Mouse (Mus musculus) urinary bladder, postnatal 4 days (tissue): ENCODE measurements around the gene Sytl3.

Experiments
- DNase-seq, 2 experiments: peaks; one replicate each; pipeline ENCODE4 v3.0.0; 2021 to 2022; ENCODE audit warnings: low spot score in 2 of 2

Gene Sytl3

DNA sequence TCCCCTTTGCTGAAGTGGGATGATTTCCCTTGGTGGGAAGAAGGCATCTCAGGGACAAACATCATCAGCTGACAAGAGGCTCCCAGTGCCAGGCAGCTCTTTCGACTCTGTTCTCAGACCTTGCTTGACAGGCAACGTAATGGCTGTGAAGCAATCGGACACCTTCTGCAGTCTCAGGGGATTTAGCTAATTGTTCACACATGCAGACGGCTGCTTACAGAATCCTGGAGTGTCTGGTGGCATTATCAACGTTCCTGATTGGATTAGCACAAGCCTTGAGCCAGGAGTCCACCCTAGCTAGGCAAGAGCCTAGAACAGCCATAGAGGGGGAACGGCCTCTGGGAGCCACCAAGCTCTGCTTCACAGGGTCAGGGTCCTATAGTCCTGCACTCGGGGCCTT lies 93.5 kb downstream of the Sytl3 start:
- no peak for DNase-seq

DNA sequence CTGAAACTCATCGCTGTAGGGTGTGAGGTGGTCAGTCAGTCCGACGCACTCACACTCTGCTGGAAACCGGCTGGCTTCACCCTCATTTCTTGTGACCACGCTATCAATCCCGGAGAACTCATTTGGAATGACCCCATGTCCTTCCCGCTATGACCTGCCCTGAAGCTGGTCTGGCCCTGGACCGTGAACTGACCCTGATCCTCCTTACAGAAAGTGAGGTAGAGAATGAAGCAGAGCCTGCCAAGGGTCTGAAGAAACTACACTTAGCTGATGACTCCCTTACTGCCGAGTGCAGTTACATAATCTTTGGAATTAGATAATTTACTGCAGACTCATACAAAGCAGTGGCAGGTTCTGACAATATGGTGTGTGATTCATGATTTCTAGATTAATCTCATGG lies 96.3 kb downstream of the Sytl3 start:
- no peak for DNase-seq

DNA sequence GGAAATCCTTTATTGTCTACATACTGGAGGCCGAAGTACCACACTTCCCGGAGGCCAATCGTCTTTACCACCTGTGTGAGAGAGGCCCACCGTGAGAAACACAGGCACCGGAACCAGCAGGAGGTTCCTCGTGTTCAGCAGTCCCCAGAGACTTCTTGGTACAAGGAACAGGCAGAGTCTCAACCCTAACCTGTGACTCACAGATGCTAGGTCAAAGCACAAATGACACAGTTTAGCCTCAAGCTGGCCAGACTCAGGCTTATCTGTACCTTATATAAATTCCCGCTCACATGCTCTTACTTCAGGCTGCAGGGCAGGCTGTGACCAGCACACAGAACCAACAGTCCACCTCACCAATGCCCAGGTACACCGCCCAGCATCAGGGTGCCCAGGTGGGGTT lies 97.0 kb downstream of the Sytl3 start:
- no peak for DNase-seq

DNA sequence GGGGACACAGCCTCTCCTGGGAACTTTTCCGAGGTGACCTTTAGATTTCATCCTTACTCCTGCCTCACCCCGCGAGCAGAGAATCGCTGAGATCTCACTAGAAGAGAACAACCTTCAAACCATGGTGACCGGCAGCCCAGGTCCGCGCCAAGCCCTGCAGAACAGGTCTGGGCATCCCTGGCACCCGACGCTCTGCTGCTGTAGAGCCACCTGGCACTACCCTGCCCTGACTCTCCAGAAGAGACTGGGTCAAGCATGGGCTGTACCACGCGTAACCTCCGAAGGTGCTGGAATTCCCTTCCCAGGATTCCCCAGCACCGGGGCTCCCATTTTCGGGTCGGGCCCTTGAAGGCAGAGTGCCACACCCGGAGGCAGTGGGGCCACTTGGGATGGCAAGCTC lies 99.0 kb downstream of the Sytl3 start:
- DNase-seq: no peak

DNA sequence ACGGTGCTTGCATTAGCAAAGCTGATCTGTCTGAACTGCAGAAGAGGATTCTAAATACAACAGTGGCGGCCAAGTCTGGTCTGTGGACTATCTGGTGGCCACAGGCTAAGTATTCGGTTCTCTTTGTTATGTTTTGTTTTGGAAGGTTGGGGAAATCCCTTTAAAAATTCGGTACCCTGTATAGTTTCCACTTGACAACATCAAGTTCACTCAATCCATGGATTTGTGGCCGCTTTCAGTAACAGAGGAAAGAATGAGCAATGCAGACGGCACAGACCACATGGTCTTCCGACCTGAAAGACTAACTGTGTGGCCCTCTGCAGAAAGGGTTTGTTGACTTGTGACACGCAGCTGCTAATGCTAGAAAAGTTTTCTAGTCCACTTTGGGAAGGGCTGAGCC lies 100.0 kb downstream of the Sytl3 start:
- DNase-seq: no peak

DNA sequence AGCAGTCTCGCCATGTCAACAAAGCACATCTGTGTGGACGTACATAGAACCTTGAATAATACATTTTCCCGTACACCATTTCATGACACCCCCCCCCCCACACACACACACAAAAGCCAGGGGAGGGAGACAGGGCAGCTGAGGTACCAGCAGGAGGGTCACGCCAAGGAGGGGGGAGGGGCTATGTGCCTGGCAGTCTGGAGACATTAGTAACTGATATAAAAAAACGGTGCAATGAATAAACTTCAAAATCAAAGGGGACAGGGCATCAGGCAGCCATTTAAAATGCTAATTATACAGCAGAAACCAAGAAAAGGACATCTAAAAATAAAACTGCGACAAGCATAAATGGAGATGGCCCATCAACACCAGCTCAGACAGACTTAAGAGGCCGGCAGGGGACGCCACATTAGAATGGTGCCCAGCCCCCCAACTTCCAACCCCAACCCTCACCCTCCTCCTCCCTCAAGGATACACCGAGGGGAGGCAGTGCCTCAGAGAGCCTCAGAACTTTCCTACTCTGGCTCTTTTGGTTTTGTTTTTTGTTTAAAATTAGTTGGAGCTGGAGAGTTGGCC lies 100.9 kb downstream of the Sytl3 start:
- DNase-seq: no peak

DNA sequence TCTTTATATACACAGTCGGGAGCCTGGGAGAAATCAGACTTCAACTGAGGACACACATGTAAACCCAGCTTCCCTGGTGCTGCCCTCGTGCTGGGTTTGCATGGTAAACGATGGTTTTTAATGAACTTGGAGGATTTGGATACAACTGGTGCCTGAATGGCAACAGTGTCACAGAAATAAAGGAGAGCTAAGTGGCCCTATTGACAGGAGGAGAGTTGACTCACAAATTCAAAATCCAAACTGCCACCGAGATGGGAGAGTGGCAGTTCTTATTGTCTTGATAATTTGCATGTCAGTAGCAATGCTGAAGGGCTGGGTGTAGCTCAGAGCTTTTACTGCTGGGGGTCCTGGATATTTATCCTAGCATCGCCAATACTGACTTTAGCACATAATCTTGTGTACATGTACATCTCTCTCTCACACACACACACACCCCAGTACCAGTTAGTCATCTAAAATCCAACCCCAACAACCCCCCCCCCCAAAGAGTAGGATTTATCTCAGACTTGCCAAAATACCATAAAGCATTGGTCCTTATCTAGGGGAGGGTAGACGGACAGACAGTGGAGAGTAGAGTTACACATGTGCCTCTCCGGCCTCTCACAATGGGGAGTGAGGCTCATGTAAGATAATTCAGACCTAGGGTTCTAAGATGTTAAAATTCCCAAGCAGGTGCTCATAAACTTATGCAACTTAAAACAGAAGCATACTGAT lies 104.8 kb downstream of the Sytl3 start:
- no peak for DNase-seq

DNA sequence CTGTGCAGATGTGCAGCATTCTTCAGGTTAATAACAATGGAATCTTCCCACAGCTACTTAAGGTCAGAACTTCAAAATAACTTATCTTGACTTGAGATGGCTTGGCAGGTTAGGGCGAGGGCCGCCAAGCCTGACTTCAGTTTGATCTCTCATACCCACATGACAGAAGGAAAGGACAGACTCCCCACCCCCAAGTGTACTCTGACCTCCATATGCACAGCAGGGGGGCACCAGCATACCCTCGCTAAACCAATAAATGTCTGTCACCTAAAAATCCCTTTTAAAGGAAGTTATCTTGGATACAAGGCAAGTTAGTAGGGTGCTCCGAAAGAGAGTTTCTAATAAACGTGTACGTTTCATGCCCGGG lies 105.3 kb downstream of the Sytl3 start:
- DNase-seq: no peak

DNA sequence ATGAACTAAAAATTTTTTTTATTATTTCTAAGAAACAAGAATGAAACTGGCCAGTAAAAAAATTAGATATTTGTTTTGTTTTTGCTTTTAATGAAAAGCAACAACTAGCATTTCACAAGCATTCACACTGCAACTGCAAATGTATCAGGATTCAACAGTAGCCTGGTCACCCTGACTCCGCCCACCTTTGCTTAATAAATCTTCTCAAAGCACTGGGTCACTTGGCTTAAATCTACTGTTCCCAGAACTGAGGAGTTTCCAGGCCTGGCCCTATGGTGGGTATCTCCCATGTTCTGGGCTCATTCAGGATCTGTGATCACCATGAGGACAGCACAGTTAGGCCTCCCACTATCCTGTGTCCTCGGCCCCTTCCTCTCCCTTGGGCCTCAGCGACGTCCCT lies 105.8 kb downstream of the Sytl3 start:
- DNase-seq: no peak

DNA sequence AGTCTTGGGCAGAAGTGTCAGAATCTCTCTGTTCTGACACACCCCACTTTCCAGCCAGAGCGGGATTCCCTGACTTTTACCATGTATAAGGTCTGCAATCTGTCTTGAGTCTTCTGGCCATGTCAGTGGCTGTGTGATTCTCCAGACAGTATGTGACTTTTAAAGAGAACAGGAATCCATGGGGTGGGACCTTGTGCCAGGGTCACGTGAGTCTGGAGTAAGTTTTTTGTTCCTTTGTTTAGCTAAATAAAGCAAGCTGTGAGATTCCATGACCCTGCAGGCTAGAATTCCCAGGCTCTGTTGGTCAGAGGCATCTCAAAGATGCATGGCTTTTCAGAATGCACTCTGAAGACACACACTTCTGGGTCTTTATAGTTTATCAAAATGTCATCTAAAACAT lies 107.0 kb downstream of the Sytl3 start:
- no peak for DNase-seq

DNA sequence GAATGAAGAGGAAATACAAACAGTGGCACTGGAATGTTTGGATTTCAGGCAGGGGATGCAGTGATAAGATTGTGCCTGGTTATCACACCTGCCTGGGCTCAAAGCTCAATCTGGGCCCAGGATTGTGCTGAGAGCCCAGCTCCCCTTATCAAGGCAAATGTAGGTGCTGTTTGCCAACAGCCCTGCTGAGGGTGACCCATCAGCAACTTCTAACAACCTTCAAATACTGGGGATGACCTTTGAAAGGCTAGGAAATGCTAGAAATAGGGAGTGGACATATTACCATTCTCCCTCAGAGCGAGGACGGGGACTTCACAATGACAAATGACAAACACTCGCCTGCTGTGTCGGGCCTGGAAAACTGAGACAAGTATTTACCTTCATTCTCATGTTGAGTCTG lies 107.9 kb downstream of the Sytl3 start:
- no peak for DNase-seq

DNA sequence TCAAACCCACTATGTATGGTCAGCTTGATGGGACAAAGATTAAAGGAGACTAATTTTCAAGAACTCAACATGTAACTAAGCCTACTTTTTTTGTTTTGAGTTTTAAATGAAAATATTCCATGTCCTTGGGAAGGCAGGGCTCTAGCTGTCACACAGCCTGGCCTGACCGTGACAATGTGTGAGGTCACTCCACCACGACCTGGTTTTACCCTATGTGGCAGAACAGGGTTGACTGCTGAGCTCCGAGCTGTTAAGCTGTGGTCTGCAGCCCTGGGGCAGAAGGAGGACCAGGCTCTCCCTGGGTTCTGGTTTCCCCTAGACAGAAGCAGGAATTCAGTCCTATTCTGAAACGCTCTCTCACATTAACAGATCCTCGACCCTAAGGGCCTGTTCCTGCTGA lies 108.9 kb downstream of the Sytl3 start:
- DNase-seq: no peak

DNA sequence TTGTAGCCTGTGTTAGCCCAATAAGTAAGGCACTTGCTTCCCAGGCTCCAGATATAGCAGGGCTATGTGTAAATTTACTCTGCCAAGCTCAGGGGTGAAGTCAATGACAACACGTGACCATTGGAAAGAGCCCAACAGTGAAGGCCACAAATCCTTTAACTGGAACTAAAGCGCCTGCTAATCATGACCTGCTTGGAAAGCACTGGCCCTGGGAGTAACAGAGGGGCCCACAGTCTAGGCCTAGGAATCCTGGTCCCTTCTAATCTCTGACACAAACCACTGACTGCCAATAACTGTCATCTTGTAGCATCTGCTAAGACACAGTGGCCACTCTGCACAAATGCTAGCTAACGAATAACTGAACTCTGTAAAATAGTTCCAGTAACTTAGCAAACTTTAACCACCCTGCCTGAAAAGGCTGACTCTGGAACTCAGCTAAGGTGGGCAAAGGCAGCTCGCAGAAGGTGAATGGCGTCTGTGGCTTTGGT lies 109.5 kb downstream of the Sytl3 start:
- DNase-seq: no peak

DNA sequence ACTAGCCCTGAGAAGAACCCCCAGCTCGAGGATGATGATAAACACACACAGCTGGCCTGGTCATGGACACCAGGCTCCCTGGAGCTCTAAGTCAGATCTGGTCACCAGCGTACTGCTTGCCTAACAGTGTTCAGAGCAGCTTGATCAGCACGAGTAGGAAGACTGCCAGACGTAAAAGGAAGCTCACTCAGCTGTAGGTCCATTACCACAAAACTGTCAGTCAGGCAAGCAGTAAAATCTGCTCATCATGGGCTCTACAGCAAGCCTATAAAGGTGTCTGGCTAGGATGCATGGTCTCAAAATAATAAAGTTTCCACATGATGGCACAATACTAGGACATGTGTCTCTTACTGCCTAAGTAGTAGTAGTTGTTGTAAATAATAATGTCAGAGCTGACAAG lies 110.7 kb downstream of the Sytl3 start:
- DNase-seq: no peak

DNA sequence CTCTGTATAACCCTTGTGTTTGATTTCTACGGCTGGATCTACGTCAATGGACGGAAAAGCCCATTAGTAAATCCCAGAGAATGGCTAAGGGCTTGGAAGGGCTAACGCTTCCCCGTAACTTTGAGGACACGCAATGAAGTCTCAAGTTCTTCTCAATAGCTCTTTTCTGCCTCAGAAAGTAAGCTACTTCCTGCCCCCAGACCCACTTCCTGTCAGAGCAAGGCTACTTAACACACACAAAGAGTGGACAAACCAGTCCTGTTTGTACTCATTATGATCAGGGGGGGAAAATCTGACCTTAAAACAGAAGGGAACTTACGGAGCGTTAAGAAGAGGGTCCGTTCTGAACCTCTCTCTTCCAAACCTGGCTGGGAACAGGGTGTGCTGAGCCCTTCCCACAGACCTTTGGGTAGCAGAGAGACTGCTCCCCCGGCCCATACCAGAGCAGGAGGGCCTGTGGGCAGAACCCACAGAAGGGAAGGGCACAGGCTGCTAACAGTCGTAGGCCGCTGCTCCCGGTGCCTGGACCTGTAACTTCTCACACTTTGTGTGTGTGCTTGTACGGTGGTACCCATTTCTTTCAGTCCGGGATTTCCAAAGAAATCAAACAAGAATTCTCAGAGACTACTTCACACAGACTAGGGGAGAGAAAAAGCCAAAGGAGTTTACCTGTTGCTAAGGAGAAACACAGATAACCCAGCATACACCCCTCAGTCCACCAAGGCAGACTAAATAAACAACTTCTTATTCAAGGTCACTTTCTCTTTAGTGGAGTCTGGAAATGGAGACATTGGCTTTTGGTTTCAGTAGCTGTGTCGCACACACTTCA lies 113.0 kb downstream of the Sytl3 start:
- DNase-seq: no peak

DNA sequence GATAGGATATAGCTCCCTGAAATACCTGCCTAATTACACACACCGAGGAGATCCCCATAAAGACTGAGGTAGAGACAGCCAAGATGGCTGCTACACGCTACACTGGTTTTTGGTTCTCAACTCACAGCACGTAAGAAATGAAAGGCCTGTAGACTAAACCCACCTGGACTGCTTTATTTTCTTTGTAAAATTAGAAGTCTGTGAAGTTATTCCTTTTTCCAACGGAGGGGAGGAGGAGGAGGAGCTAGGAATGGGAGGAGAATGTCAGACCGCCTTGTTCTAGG lies 113.5 kb downstream of the Sytl3 start:
- no peak for DNase-seq

DNA sequence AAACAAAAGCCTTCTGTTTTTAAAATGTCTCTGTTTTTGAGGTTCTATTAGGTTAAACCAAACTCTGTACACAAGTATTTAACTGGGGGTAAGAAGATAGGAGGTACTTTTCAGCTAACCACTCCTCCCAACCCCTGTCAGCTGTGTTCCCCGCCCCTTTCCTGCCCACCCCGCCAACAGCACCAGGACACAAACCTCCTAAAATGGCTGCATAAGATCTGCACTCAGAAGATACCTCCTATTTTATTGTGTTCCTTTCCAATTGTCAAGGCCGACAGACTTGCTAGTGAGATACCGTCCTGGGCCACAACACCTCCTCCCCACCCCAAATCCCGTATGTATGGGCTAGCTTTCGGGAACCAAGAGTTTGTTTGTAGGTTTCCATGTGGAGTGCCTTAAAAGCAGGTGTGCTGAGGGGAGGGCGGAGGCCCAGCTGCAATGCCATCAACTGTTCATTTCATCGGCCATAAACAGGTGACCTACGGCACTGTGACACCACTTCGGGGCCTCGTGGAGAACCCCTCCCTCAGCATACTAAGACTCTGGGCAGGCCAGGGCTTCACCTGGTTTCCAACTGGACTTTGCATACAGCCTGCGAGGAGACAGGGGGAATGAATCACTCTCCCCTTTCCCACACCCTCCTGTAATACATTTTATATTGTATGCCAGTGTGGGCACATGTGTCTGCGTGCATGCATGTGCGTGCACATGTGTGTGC lies 114.5 kb downstream of the Sytl3 start:
- DNase-seq: no peak

DNA sequence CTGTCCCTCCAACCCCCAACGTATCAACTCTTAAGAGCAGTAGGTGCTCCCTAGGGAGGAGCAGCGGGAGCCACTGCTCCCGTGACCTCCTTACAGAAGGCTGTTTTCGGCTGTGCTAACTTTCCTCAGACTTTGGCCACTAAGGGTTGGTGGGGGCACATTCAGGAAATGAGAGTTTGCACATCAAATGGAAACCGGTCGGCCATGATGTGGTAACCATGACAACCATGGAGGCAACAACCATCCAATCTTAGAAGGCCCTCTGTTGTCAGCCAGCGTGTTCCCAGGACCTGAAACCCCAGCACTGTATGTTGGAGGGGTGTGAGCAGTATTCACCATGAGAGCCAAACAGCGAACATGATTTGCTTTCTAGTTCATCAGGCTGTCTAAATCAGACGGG lies 116.3 kb downstream of the Sytl3 start:
- DNase-seq: no peak

DNA sequence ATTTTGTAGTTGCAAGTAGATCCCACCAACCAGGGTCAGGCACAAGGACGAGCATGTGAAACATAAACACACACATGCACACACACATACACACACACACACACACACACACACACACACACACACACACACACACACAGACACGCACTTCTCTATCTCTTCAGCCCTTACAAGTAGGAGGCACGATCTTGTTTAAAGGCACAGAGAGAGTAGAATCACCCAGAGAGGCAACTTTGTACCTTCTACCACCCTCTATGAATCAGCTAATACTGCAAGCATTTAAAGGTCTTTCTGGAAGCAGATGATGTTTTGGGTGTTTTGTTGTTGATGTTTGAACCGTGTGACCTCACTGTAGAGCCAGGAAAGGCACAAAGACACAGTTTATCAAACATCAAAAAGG lies 116.8 kb downstream of the Sytl3 start:
- DNase-seq: no peak

DNA sequence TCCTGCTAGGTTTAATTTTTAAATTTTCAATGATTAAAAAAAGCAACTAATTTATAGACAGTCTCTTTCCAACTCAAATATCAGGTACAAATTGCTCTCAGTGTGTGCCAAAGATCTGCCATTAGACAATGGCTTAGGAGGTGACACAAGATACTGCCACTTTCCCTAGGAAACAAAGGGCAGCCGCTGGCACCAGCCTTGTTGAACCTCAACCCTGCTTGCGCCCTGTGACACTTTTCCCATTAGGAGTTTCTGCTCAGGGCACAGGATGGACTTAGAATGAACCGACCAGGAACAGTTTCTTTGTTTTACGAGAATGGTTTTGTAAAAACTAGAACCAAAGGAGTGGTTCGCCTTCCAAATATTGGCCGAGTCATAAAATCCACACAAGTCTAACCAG lies 117.2 kb downstream of the Sytl3 start:
- no peak for DNase-seq

DNA sequence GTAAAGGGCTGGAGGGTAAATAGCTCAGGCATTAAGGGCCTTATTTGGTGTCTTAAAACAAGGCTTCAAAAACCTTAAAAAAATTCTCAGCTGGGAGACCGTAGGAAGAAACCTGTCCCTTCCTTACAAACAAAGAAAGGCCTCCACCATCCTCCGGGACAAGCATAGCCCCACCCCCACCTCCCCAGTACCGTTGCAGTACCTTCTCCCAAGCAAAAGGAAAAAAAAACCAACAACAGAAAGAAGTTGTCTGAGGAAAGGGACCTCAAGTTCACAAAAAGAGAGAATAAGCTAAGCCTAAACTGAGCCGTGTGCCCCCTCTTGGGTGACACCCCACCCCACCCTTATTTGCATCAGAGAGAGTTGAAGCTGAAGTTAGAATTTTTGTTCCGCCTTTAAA lies 117.7 kb downstream of the Sytl3 start:
- DNase-seq: no peak

DNA sequence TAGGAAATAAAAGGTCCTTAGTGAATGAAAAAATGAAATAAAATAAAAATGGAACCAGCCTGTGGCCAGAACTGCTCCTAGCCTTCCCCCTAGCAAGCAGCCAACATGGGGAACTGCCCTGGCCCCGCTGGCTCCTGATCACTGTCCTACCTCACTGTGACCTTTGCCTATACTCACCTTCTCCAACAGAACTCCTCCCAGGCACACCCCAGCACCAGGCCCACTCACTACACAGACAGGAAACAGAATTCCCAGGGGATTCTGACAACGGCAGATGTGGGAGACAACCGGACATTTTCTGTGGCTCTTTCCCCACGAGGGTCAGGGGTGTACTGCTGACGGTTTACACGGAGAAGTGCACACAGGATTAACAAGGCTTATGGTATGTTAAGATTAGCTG lies 118.2 kb downstream of the Sytl3 start:
- DNase-seq: no peak
